Mouse (Mus musculus) lung, postnatal 0 days (tissue): ENCODE data around the gene Gng3. TPM values are rescaled to one million over a fixed set of nuclear protein-coding genes. Genes with fewer than 3 reads are reported as not detected.
"Not testable (repeated sequence)": the region's sequence is repeated elsewhere in the genome, so short reads cannot be mapped to it uniquely, and the experiment has no call there.

Source experiments
- ATAC-seq: fragments of 200-750 bp; cut with Nextera tagmentation; 2 replicates; pipeline ENCODE4 v1.8.0; 2017; ENCODE audit warnings: moderate library complexity
- DNase-seq: peaks from one replicate; pipeline ENCODE4 v3.0.0-alpha.2; 2016; ENCODE audit warnings: low spot score
- H3K27ac ChIP-seq: fragments of 300-500 bp; sonication (generic); 2 replicates; pipeline ENCODE4 v1.5.1; 2014; ENCODE audit warnings: antibody characterized with exemption, mild to moderate bottlenecking, low read length, mixed read lengths
- H3K27me3 ChIP-seq: fragments of 300-500 bp; sonication (generic); replicated peaks from 2 replicates; pipeline ENCODE4 v1.6.1; 2014; ENCODE audit warnings: low read length, mixed read lengths; ENCODE audit not compliant: insufficient read depth
- H3K36me3 ChIP-seq: fragments of 300-500 bp; sonication (generic); 2 replicates; pipeline ENCODE4 v1.6.1; 2014; ENCODE audit warnings: low read length, mixed read lengths; ENCODE audit not compliant: insufficient read depth
- H3K4me1 ChIP-seq: fragments of 300-500 bp; sonication (generic); 2 replicates; pipeline ENCODE4 v1.6.1; 2014; ENCODE audit warnings: antibody characterized with exemption, low read depth, low read length, mixed read lengths; ENCODE audit not compliant: insufficient read depth
- H3K4me2 ChIP-seq: fragments of 300-500 bp; sonication (generic); replicated peaks from 2 replicates; pipeline ENCODE4 v1.6.1; 2014; ENCODE audit warnings: low read depth, mild to moderate bottlenecking, low read length, moderate library complexity, mixed read lengths
- H3K4me3 ChIP-seq: fragments of 300-500 bp; sonication (generic); 2 replicates; pipeline ENCODE4 v1.5.1; 2014; ENCODE audit warnings: low read depth, low read length
- H3K9ac ChIP-seq: fragments of 300-500 bp; sonication (generic); replicated peaks from 2 replicates; pipeline ENCODE4 v1.6.1; 2014; ENCODE audit warnings: low read depth, mild to moderate bottlenecking
- H3K9me3 ChIP-seq: fragments of 300-500 bp; sonication (generic); 2 replicates; pipeline ENCODE4 v1.6.1; 2016; ENCODE audit warnings: low read length, mixed read lengths
- CTCF ChIP-seq: IDR thresholded peaks from 2 replicates; pipeline ENCODE4 v1.5.1; 2016; ENCODE audit warnings: antibody characterized with exemption, mild to moderate bottlenecking
- EP300 ChIP-seq: IDR thresholded peaks from 2 replicates; pipeline ENCODE4 v1.6.1; 2016; ENCODE audit warnings: antibody characterized with exemption, mild to moderate bottlenecking, control low read depth
- WGBS: fragments of 180-500 bp; shearing (Covaris S2); extraction: QIAGEN DNeasy Blood & Tissue Kit; methylation state at CpG from one replicate; pipeline ENCODE4 v1.1.7; 2014; 5-methylcytosine and 5-hydroxymethylcytosine counted together
- polyA plus RNA-seq: library from polyadenylated mRNA; unstranded; fragments of >200 nt; fragmentation: Nextera tagmentation; extraction: Ambion mirVana; gene quantifications from 2 replicates; pipeline ENCODE4 v1.2.1, GENCODE M21; 2015

Gene Gng3
- polyA plus RNA-seq, 1 experiment from 2014 or later = 0.35 TPM

DNA sequence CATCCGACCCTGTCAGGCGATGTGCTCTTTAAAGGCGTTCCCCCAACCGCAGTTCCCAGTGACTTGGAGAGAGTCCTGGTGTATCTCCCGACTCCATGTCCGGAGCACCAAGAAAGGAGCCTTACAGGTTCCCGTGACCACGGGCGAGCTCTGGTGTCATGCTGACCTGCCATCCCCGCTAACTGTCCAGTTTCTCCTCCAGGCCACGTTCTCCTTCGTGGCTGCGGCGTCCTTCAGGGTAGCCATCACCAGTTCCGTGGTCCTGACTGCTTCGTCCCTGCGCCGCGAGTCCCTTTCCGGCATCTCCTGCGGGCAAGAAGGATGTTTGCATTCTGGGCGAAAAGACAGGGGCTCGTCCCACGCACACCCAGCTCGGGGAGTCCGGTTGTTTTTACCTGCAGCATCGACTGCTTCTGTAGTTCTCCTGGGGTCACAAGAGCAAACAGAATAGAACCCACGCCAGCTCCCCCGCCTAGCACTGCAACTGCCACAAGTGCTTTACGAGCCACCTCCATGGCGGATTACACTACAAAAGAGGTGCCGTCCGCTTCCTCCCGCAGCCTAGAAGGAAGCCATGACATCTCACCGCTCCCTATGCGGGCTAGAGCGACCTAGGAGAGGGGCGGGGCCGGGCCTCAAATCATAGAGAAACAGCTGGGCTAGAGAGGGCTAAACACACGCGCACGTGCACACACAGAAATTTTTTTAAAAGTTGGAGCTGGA lies 41.5 kb upstream of the Gng3 start, which contains the start of gene Uqcc3:
TSS of gene Uqcc3 (minus strand) at position 613 of the 723 bp plus-strand sequence.
- Histone ChIP-seq H3K9ac (peak within 1 kb of the TSS; percentile 89), H3K4me3 (peak within 1 kb of the TSS; percentile 67), H3K4me2 (peak within 1 kb of the TSS; percentile 79), H3K9me3 (no peaks in the 10 kb centered on the region), H3K36me3 (0 out of 2 replicates have a peak, but pooled peaks cover 3% of the 10 kb centered on the region), H3K27ac (peak within 1 kb of the TSS; percentile 91), H3K27me3 (no peaks in the 10 kb centered on the region), H3K4me1 (no peaks in the 10 kb centered on the region)
- peak; percentile 95 for DNase-seq
- WGBS = 0% methylated on average over 42 of the region's 42 CpGs
- ATAC-seq = peak; percentile 98
- TF ChIP-seq CTCF = no peak
- 0 out of 2 replicates have a peak, but pooled peaks have one; percentile 12 for TF ChIP-seq EP300

DNA sequence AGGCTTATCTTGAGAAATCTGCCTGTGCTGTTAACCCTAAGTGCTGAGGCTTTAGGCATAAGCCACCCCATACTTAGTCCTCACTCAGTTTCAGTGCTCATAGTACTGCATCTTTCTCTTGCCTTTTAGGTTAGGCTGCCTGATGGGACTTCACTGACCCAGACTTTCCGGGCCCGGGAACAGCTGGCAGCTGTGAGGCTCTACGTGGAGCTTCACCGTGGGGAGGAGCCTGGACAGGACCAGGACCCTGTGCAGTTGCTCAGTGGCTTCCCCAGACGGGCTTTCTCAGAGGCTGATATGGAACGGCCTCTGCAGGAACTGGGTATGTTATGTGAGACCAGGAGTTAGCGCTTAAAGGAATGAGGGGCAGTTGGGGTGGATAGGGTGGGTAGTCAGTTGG lies 36.0 kb upstream of the Gng3 start:
- Histone ChIP-seq H3K4me2 (no peak overlapping the region), H3K27ac (no peak overlapping the region), H3K9me3 (no peaks in the 10 kb centered on the region), H3K9ac (no peak overlapping the region), H3K4me3 (no peak overlapping the region), H3K27me3 (no peaks in the 10 kb centered on the region), H3K36me3 (peaks cover 8% of the 10 kb centered on the region; the same call in 1 of the 2 replicates), H3K4me1 (peaks cover 6% of the 10 kb centered on the region; the same call in 1 of the 2 replicates)
- 94% methylated on average over 7 of the region's 7 CpGs for WGBS
- DNase-seq (no peak), ATAC-seq (no peak)
- TF ChIP-seq CTCF (no peak), EP300 (no peak)

DNA sequence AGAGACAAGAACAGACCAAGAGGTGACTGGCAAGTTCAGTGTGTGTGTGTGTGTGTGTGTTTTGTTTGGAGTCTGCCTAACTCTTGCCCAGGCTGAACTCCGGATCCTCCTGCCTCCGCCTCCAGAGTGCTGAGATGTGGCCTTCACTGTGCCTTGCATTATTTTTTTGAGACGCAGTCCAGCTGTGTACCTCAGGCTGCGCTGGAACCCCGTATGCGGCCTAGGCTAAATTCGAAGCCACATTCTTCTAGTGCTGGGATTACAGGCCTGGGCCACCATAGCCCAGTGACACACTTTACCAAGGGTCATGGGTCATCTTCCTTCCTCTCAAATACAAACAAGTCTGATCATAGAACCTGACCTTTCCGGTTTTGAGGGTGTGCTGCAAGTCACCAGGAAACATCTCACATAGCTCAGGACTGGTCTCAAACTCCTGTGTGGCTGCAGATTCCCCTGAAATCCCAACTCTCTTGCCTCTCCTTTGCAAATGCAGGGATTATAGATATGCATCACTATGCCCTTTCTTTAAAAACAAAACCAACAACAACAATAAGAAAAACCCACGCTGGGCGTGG lies 33.4 kb upstream of the Gng3 start:
- peaks cover 6% of the 10 kb centered on the region; the same call in 1 of the 2 replicates for H3K4me1 ChIP-seq
- H3K9ac ChIP-seq = peak overlapping the region; percentile 92
- peak overlapping the region; percentile 87 for H3K27ac ChIP-seq
- H3K27me3 ChIP-seq = no peaks in the 10 kb centered on the region
- ATAC-seq (no peak), DNase-seq (no peak)
- H3K36me3 ChIP-seq = peaks cover 8% of the 10 kb centered on the region; the same call in 1 of the 2 replicates
- H3K4me3 ChIP-seq = peak overlapping the region; percentile 95
- no peak for TF ChIP-seq CTCF
- TF ChIP-seq EP300 = no peak
- no peaks in the 10 kb centered on the region for H3K9me3 ChIP-seq
- peak overlapping the region; percentile 72 for H3K4me2 ChIP-seq
- 60% methylated on average over 10 of the region's 10 CpGs for WGBS

DNA sequence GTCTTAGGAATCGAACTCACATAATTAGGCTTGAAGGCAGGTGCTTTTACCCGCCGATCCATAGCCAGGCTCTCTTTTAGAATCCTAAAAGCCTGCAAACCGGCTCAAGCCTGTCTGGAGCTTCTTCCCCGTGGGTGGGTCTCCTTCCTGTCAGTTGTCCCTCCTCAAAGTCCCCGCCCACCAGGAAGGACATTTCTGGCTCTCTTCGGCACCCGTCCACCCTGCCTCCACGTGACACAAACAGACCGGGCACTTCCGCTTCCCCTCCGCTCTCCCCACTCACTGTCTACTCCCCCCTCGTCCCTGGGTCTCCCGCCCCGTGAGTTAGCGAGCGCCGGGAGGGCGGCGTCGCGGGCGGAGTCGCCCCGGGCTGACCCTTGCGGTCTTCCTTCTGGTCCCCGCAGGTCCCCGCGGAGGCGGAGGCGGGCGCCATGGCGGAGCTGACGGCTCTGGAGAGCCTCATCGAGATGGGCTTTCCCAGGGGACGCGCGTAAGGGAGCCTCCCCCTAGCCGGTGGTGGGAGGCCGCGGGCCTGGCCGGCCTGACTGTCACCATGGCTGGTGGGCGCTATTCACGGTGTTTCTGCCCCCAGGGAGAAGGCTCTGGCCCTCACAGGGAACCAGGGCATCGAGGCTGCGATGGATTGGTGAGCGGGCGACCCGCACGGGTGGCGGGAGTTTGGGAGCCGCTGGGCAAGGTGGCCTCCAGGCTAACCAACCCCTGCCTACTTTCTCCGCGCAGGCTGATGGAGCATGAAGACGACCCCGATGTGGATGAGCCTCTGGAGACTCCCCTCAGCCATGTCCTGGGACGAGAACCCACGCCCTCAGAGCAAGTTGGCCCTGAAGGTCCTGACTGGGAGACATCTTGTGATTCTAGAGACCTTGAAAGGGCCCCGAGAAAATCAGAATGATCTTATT lies 32.5 kb upstream of the Gng3 start, which contains the start of gene Ubxn1:
TSS of gene Ubxn1 (plus strand) at position 230 of the 920 bp plus-strand sequence.
- 0 out of 2 replicates have a peak, but pooled peaks have one; percentile 1 for TF ChIP-seq CTCF
- TF ChIP-seq EP300 = peak; percentile 80
- ATAC-seq (peak; percentile 99), DNase-seq (peak; percentile 99)
- peaks cover 6% of the 10 kb centered on the region; the same call in 1 of the 2 replicates for H3K4me1 ChIP-seq
- H3K27ac ChIP-seq = peak within 1 kb of the TSS; percentile 87
- peak within 1 kb of the TSS; percentile 95 for H3K4me3 ChIP-seq
- H3K27me3 ChIP-seq = no peaks in the 10 kb centered on the region
- peak within 1 kb of the TSS; percentile 72 for H3K4me2 ChIP-seq
- under 1% methylated on average over 54 of the region's 59 CpGs for WGBS
- H3K9me3 ChIP-seq = no peaks in the 10 kb centered on the region
- peak within 1 kb of the TSS; percentile 92 for H3K9ac ChIP-seq
- peaks cover 8% of the 10 kb centered on the region; the same call in 1 of the 2 replicates for H3K36me3 ChIP-seq

DNA sequence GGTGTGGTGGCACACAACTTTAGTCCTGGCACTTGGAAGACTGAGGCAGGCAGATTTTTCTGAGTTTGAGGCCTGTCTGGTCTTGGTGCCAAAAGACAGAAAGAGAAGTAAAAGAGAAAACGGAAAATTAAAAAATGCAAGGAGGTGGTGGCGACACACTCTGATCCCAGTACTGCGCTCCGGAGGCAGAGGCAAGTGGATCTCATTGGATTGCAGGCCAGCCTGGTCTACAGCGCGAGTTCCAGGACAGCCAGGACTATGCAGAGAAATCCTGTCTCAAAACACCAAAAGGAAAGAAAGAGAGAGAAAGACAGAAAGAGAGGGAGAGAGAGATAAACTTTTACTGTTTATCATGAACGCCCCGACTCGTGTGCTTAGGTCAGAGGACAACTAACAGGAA lies 31.8 kb upstream of the Gng3 start:
- TF ChIP-seq EP300 (no peak), CTCF (no peak)
- H3K27me3 ChIP-seq = no peaks in the 10 kb centered on the region
- H3K4me3 ChIP-seq = peak overlapping the region; percentile 95
- H3K4me1 ChIP-seq = peaks cover 6% of the 10 kb centered on the region; the same call in 1 of the 2 replicates
- H3K36me3 ChIP-seq = peaks cover 8% of the 10 kb centered on the region; the same call in 1 of the 2 replicates
- peak overlapping the region; percentile 62 for H3K9ac ChIP-seq
- peak overlapping the region; percentile 72 for H3K4me2 ChIP-seq
- peak overlapping the region; percentile 65 for H3K27ac ChIP-seq
- peak; percentile 18 for ATAC-seq
- WGBS = 29% methylated on average over 9 of the region's 9 CpGs
- DNase-seq = no peak
- no peaks in the 10 kb centered on the region for H3K9me3 ChIP-seq

DNA sequence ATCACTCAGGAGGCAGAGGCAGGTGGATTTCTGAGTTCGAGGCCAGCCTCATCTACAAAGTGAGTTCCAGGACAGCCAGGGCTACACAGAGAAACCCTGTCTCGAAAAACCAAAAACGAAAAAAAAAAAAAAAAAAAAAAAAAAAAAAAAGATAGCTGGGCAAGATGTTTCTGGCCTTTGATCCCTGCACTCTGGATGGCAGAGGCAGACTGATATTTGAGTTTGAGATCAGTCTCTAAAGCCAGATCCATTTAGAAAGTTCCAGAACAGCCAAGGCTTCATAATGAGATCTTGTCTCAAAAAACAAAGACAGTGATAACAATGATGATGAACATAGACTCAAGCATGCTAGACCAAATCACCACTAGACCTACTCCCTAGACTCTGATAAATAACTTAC lies 31.4 kb upstream of the Gng3 start:
- H3K9me3 ChIP-seq, H3K9ac ChIP-seq, H3K4me3 ChIP-seq, H3K4me1 ChIP-seq, DNase-seq, ATAC-seq, H3K36me3 ChIP-seq, H3K27ac ChIP-seq, H3K27me3 ChIP-seq: not testable (repeated sequence)
- 73% methylated on average over 3 of the region's 3 CpGs for WGBS
- peak overlapping the region; percentile 72 for H3K4me2 ChIP-seq
